Mouse (Mus musculus) B cell, adult 2 months (primary cell): ENCODE measurements at regions not wholly inside any gene's neighbourhood (a gene's known extent, or its start where the extent isn't known, plus 50 kb on each side); places are given as distances from the start of the nearest gene placed in this dataset.

Experiments
- DNase-seq, 2 experiments: peaks; one replicate each; pipeline ENCODE4 v3.0.0; 2022

DNA sequence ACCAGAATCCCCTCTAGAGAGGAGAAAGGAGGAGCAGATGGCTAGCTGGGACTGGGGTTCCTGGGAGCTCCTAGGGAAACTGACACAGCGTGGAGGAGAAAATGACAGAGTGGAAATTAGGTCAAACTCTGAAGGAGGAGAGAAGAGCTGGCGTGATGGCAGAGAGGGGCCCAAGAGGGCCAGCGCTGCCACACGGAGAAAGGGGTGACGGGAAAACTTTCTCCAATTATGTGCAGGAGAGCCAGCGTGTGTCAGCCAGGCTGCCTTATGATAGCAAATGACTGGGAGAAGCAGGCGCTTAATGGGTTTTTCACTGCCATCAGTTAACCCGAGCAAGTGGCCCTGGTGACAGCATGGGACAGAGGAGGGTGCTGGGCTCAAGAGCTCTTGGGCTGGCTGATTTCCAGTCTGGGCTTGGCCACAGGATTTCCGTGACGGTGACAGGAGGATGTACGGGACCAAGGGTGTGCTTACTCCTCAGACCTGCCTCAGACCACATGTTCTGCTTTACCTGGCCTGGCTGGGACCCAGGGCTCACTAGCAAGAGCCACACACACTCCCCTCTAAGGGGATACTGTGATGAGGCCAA lies 102.9 kb downstream of the Plxna1 start:
- DNase-seq: no peak

GRCm38 (mm10) chr6:89262958-89263357 lies 99.5 kb downstream of the Plxna1 start:
- DNase-seq: no peak

- DNase-seq: no peak
Observed at GRCm38 (mm10) chr6:89265296-89265695, 97.1 kb downstream of the Plxna1 start.
